Comparison of ENCODE assay signal across 9 mouse cellular contexts in genomic region chr16:22434530-22434929, GRCm38 (mm10). TPM values are rescaled to one million over a fixed set of nuclear protein-coding genes. Genes with fewer than 3 reads are reported as not detected.
DNase-seq lines count a peak whose midpoint lies in the region; ATAC-seq and TF ChIP-seq lines count a peak whose summit lies in the region.
"Had no signal": no experiment of that assay in that cellular context is flagged by ENCODE, and none has a peak within 500 bp of the region (broad histone marks: within the 10 kb centered on the region; RNA-seq: fewer than 3 reads in every experiment).

No protein-coding gene starts in this region.

- no peaks in the 10 kb centered on the region for H3K9me3 ChIP-seq in liver, embryonic 11.5 days (ENCODE audit: control insufficient read depth, low read length)
- no peaks in the 10 kb centered on the region for H3K9me3 ChIP-seq in hindbrain, postnatal 0 days (ENCODE audit: low read length)
- H3K9me3 ChIP-seq in neural tube, embryonic 14.5 days (ENCODE audit: control insufficient read depth, low read length), result no peaks in the 10 kb centered on the region
- H3K9me3 ChIP-seq: embryonic facial prominence, embryonic 12.5 days had no signal

- DNase-seq in liver, embryonic 11.5 days (ENCODE audit: low spot score), result no peak
- DNase-seq in liver, result no peak
- peak; percentile 43 for DNase-seq in adrenal gland, postnatal 10 days
- DNase-seq in hindbrain, postnatal 0 days (ENCODE audit: low spot score), result peak; percentile 37
- DNase-seq in layer of hippocampus, adult 9-11 months, result no peak
- no peak for DNase-seq in right cerebral cortex, postnatal 14 days
- DNase-seq: gastrocnemius, adult 2 months had no signal

- TF ChIP-seq CTCF in hindbrain, postnatal 0 days (IDR thresholded peaks at IDR 0.05; ENCODE audit: low read depth), result no peak

- H3K27ac ChIP-seq in liver, embryonic 11.5 days (ENCODE audit: low read depth, low read length), result no peak overlapping the region
- H3K27ac ChIP-seq in hindbrain, postnatal 0 days, result peak overlapping the region; percentile 66; the same call in 1 of the 2 replicates
- no peak overlapping the region for H3K27ac ChIP-seq in neural tube, embryonic 14.5 days (ENCODE audit: low read depth, low read length)
- H3K27ac ChIP-seq: embryonic facial prominence, embryonic 12.5 days; gastrocnemius, adult 2 months had no signal

- no peaks in the 10 kb centered on the region; the same call in 1 of the 2 replicates for H3K27me3 ChIP-seq in liver, embryonic 11.5 days (replicated peaks; ENCODE audit: control insufficient read depth, insufficient read depth, low read length)
- no peaks in the 10 kb centered on the region for H3K27me3 ChIP-seq in hindbrain, postnatal 0 days (ENCODE audit: insufficient read depth, low read length)
- H3K27me3 ChIP-seq in neural tube, embryonic 14.5 days (ENCODE audit: control insufficient read depth, insufficient read depth, low read length), result peaks cover 11% of the 10 kb centered on the region

- peaks cover 3% of the 10 kb centered on the region; the same call in 1 of the 2 replicates for H3K4me1 ChIP-seq in liver, embryonic 11.5 days (replicated peaks; ENCODE audit: control insufficient read depth, insufficient read depth, low read length)
- H3K4me1 ChIP-seq in hindbrain, postnatal 0 days (ENCODE audit: insufficient read depth, low read length), result peaks cover 17% of the 10 kb centered on the region
- H3K4me1 ChIP-seq in neural tube, embryonic 14.5 days (ENCODE audit: control insufficient read depth, insufficient read depth, low read length), result peaks cover 24% of the 10 kb centered on the region

- H3K4me2 ChIP-seq in liver, embryonic 11.5 days, result peak overlapping the region; percentile 35; the same call in 1 of the 2 replicates
- H3K4me2 ChIP-seq in hindbrain, postnatal 0 days (ENCODE audit: low read depth, low read length), result peak overlapping the region; percentile 45
- peak overlapping the region; percentile 29 for H3K4me2 ChIP-seq in neural tube, embryonic 14.5 days (ENCODE audit: low read depth, low read length)

- WGBS in liver, embryonic 11.5 days, result 83% methylated on average over 5 of the region's 5 CpGs
- 38% methylated on average over 5 of the region's 5 CpGs for WGBS in hindbrain, postnatal 0 days
- WGBS in neural tube, embryonic 14.5 days, result 23% methylated on average over 5 of the region's 5 CpGs

- no peak for ATAC-seq in liver, embryonic 11.5 days (replicated peaks; ENCODE audit: low FRiP score)
- no peak for ATAC-seq in hindbrain, postnatal 0 days
- ATAC-seq in neural tube, embryonic 14.5 days (ENCODE audit: low read depth), result no peak

- no peak overlapping the region for H3K9ac ChIP-seq in liver, embryonic 11.5 days (ENCODE audit: low read depth, low read length)
- no peak overlapping the region for H3K9ac ChIP-seq in hindbrain, postnatal 0 days (replicated peaks; ENCODE audit: low read length)
- no peak overlapping the region for H3K9ac ChIP-seq in neural tube, embryonic 14.5 days (replicated peaks; ENCODE audit: low read depth, low read length)
- H3K9ac ChIP-seq: embryonic facial prominence, embryonic 12.5 days had no signal

- no peak overlapping the region for H3K4me3 ChIP-seq in liver, embryonic 11.5 days (ENCODE audit: low read depth, low read length)
- H3K4me3 ChIP-seq in hindbrain, postnatal 0 days (ENCODE audit: low read length), result peak overlapping the region; percentile 24; the same call in 1 of the 2 replicates
- H3K4me3 ChIP-seq in neural tube, embryonic 14.5 days (ENCODE audit: low read depth, low read length), result no peak overlapping the region
- H3K4me3 ChIP-seq: embryonic facial prominence, embryonic 12.5 days; gastrocnemius, adult 2 months had no signal

- no peaks in the 10 kb centered on the region for H3K36me3 ChIP-seq in liver, embryonic 11.5 days (ENCODE audit: control insufficient read depth, insufficient read depth, low read length)
- H3K36me3 ChIP-seq in hindbrain, postnatal 0 days (ENCODE audit: insufficient read depth, low read length), result no peaks in the 10 kb centered on the region
- no peaks in the 10 kb centered on the region for H3K36me3 ChIP-seq in neural tube, embryonic 14.5 days (ENCODE audit: control insufficient read depth, insufficient read depth, low read length)
- H3K36me3 ChIP-seq: embryonic facial prominence, embryonic 12.5 days had no signal

RNA-seq across cellular contexts. Expression of gene Etv5, which starts 5.0 kb away (rescaled TPM):
- 16.1 TPM in 2 replicates for polyA plus RNA-seq in liver, embryonic 11.5 days (2014; fragmentation: Nextera tagmentation; extraction: Ambion mirVana)
- total RNA-seq in adrenal gland, postnatal 10 days (2021), result 10 to 100 TPM; 17.6 to 21.8 TPM
- total RNA-seq in hindbrain, postnatal 0 days (2014; rRNA removed), result 57.6 and 66.8 TPM in 2 replicates
- polyA plus RNA-seq in hindbrain, postnatal 0 days (2015; fragmentation: Nextera tagmentation; extraction: Ambion mirVana), result 34.1 and 34.6 TPM in 2 replicates
- 18.3 and 26.1 TPM in 2 replicates for polyA plus RNA-seq in neural tube, embryonic 14.5 days (2014; fragmentation: Nextera tagmentation; extraction: Ambion mirVana)

Comparison
In these comparisons a context has a peak if more than half of its experiments do, and no peak if none do; other contexts are left out.
1. DNase-seq: peak in adrenal gland, postnatal 10 days (single experiment) and hindbrain, postnatal 0 days (single experiment); none in liver, embryonic 11.5 days (single experiment), liver (single experiment), layer of hippocampus, adult 9-11 months (single experiment) and right cerebral cortex, postnatal 14 days (single experiment).
2. Peak in every context shown above with its lines, with median percentiles within 50 percentile points of each other: H3K4me2 ChIP-seq.